Mouse (Mus musculus) adrenal gland, postnatal 36 days (tissue): ENCODE data around the gene Gga1. TPM values are rescaled to one million over a fixed set of nuclear protein-coding genes. Genes with fewer than 3 reads are reported as not detected.
"Not testable (repeated sequence)": the region's sequence is repeated elsewhere in the genome, so short reads cannot be mapped to it uniquely, and the experiment has no call there.

Experiments used
- DNase-seq, 2 experiments: peaks; one replicate each; pipeline ENCODE4 v3.0.0; 2021; ENCODE audit warnings: mixed read lengths in 1 of 2
- total RNA-seq, 2 experiments: library from RNA; stranded (reverse); gene quantifications; 2 replicates each; pipeline ENCODE4 v1.2.3; 2021

The Gga1 gene
- total RNA-seq, 2 experiments from 2014 or later, result 56.0 to 57.3 TPM

GRCm38 (mm10) chr15:78844791-78845190 is 32.2 kb upstream of the Gga1 start:
- peak; percentile 88 to 93 for DNase-seq

- peak; percentile 54 to 70 for DNase-seq
These were observed 31.7 kb upstream of the Gga1 start for GRCm38 (mm10) chr15:78845321-78845720.

GRCm38 (mm10) chr15:78845867-78846266 is 31.1 kb upstream of the Gga1 start:
- DNase-seq, result peak; percentile 54 to 72

- no peak for DNase-seq
These were observed 30.6 kb upstream of the Gga1 start for GRCm38 (mm10) chr15:78846352-78846751.

GRCm38 (mm10) chr15:78846805-78847204 is 30.2 kb upstream of the Gga1 start:
- not testable (repeated sequence) for DNase-seq

GRCm38 (mm10) chr15:78848467-78848866 is 28.5 kb upstream of the Gga1 start:
- peak; percentile 87 for DNase-seq

GRCm38 (mm10) chr15:78849485-78849884 is 27.5 kb upstream of the Gga1 start:
- DNase-seq, result no peak

GRCm38 (mm10) chr15:78850059-78850824 is 26.7 kb upstream of the Gga1 start:
- DNase-seq, result no peak

GRCm38 (mm10) chr15:78850944-78851343 is 26.0 kb upstream of the Gga1 start:
- DNase-seq, result peak in 1 of 2 experiments; percentile 28

- peak; percentile 93 to 96 for DNase-seq
These were observed 25.4 kb upstream of the Gga1 start for GRCm38 (mm10) chr15:78851505-78852153.

GRCm38 (mm10) chr15:78855303-78855965 is 21.6 kb upstream of the Gga1 start, which contains the start of gene Lgals2:
Lgals2 (minus strand) TSS chr15:78855529.
- no peak for DNase-seq

GRCm38 (mm10) chr15:78857009-78857408 is 20.0 kb upstream of the Gga1 start:
- DNase-seq, result peak in 1 of 2 experiments; percentile 66

GRCm38 (mm10) chr15:78859311-78859710 is 17.7 kb upstream of the Gga1 start:
- DNase-seq, result no peak

GRCm38 (mm10) chr15:78859714-78860113 is 17.3 kb upstream of the Gga1 start:
- peak in 1 of 2 experiments; percentile 42 for DNase-seq

GRCm38 (mm10) chr15:78862280-78862679 is 14.7 kb upstream of the Gga1 start:
- DNase-seq, result no peak

- no peak for DNase-seq
These were observed 13.8 kb upstream of the Gga1 start for GRCm38 (mm10) chr15:78863154-78863553.

- DNase-seq, result peak in 1 of 2 experiments; percentile 34
These were observed 13.1 kb upstream of the Gga1 start for GRCm38 (mm10) chr15:78863852-78864253.

GRCm38 (mm10) chr15:78868398-78868797 is 8.6 kb upstream of the Gga1 start:
- DNase-seq, result no peak

GRCm38 (mm10) chr15:78868826-78869233 is 8.2 kb upstream of the Gga1 start:
- DNase-seq, result no peak

GRCm38 (mm10) chr15:78869775-78870174 is 7.2 kb upstream of the Gga1 start:
- peak in 1 of 2 experiments; percentile 56 for DNase-seq

GRCm38 (mm10) chr15:78872021-78872608 is 4.9 kb upstream of the Gga1 start:
- DNase-seq, result no peak

- peak in 1 of 2 experiments; percentile 30 for DNase-seq
These were observed 3.1 kb upstream of the Gga1 start for GRCm38 (mm10) chr15:78873803-78874435.
